Comparison of ENCODE assay signal across 9 mouse cellular contexts in the genomic region with DNA sequence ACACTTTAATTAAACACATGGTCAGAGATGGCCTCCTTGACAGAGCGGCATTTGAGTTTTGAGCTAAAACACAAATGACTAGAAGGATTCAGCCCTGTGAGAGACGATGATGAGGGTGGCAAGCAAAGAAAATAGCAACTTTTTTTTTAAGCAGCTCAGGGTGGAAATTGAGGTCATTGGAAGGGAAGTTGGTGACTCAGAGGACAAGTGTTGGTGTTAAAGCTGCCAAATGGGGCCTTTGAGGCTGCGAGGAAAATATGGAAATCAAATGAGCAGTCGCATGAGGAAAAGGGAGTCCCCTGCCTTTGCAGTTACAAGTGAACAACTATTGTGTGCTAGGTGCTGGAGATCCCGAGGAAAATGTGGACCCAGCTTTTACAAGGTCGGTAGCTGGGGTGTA.
DNase-seq lines count a peak whose midpoint lies in the region; ATAC-seq and TF ChIP-seq lines count a peak whose summit lies in the region.
"Had no signal": no experiment of that assay in that cellular context is flagged by ENCODE, and none has a peak within 500 bp of the region (broad histone marks: within the 10 kb centered on the region; RNA-seq: fewer than 3 reads in every experiment).

No protein-coding gene starts in this region.

- H3K27ac ChIP-seq in lung, embryonic 14.5 days (ENCODE audit: low read depth): peak overlapping the region; percentile 100; the same call in 1 of the 2 replicates
- peak overlapping the region; percentile 93; the same call in 1 of the 2 replicates for H3K27ac ChIP-seq in embryonic fibroblast, embryonic 13.5 days (ENCODE audit: insufficient read depth, low read length)
- peak overlapping the region; percentile 98 for H3K27ac ChIP-seq in hindbrain, embryonic 15.5 days (replicated peaks)
- H3K27ac ChIP-seq in neural tube, embryonic 14.5 days (ENCODE audit: low read depth, low read length): no peak overlapping the region
- no peak overlapping the region for H3K27ac ChIP-seq in thymus, adult 2 months (ENCODE audit: control insufficient read depth, insufficient read depth, low read length)

- no peak for TF ChIP-seq POLR2A in embryonic fibroblast, embryonic 13.5 days (IDR thresholded peaks at IDR 0.05; ENCODE audit: low read depth, low read length)
- TF ChIP-seq POLR2A in thymus, adult 2 months (IDR thresholded peaks at IDR 0.05; ENCODE audit: control insufficient read depth, extremely low read depth, insufficient read depth, low read length, poor library complexity): no peak

- H3K4me1 ChIP-seq in lung, embryonic 14.5 days (ENCODE audit: insufficient read depth): peaks cover 21% of the 10 kb centered on the region
- peaks cover 14% of the 10 kb centered on the region for H3K4me1 ChIP-seq in embryonic fibroblast, embryonic 13.5 days (ENCODE audit: control insufficient read depth, insufficient read depth, low read length)
- peaks cover 39% of the 10 kb centered on the region for H3K4me1 ChIP-seq in hindbrain, embryonic 15.5 days (replicated peaks)
- peaks cover 12% of the 10 kb centered on the region; the same call in 1 of the 2 replicates for H3K4me1 ChIP-seq in neural tube, embryonic 14.5 days (ENCODE audit: control insufficient read depth, insufficient read depth, low read length)
- no peaks in the 10 kb centered on the region for H3K4me1 ChIP-seq in thymus, adult 2 months (replicated peaks; ENCODE audit: control insufficient read depth, insufficient read depth, low read length)

- WGBS in lung, embryonic 14.5 days: 23% methylated on average over 6 of the region's 6 CpGs
- 33% methylated on average over 6 of the region's 6 CpGs for WGBS in hindbrain, embryonic 15.5 days
- 30% methylated on average over 6 of the region's 6 CpGs for WGBS in neural tube, embryonic 14.5 days
- WGBS in thymus, adult 2 months: 44% methylated on average over 6 of the region's 6 CpGs

- no peaks in the 10 kb centered on the region for H3K27me3 ChIP-seq in lung, embryonic 14.5 days (ENCODE audit: insufficient read depth, low read length)
- H3K27me3 ChIP-seq in hindbrain, embryonic 15.5 days: no peaks in the 10 kb centered on the region
- H3K27me3 ChIP-seq in neural tube, embryonic 14.5 days (ENCODE audit: control insufficient read depth, insufficient read depth, low read length): no peaks in the 10 kb centered on the region
- peaks cover 17% of the 10 kb centered on the region for H3K27me3 ChIP-seq in thymus, adult 2 months (ENCODE audit: control insufficient read depth, insufficient read depth, low read length)

- DNase-seq in lung, embryonic 14.5 days: peak; percentile 41
- DNase-seq in lung, postnatal 14 days: no peak
- DNase-seq in gastrocnemius, postnatal 36 days: no peak
- no peak for DNase-seq in thymus, adult 2 months

- intact Hi-C loops in gastrocnemius, postnatal 36 days (cut with DNase I): no loop called here

- no peak for TF ChIP-seq CTCF in lung, embryonic 14.5 days (IDR thresholded peaks at IDR 0.05; ENCODE audit: low read depth)
- no peak for TF ChIP-seq CTCF in embryonic fibroblast, embryonic 13.5 days (IDR thresholded peaks at IDR 0.05; ENCODE audit: borderline replicate concordance, insufficient read depth, low read length)
- no peak for TF ChIP-seq CTCF in thymus, adult 2 months (IDR thresholded peaks at IDR 0.05; ENCODE audit: borderline replicate concordance, control insufficient read depth, extremely low read depth, insufficient read depth, low read length, poor library complexity)

- H3K9ac ChIP-seq in lung, embryonic 14.5 days: peak overlapping the region; percentile 93
- no peak overlapping the region for H3K9ac ChIP-seq in hindbrain, embryonic 15.5 days
- no peak overlapping the region for H3K9ac ChIP-seq in neural tube, embryonic 14.5 days (replicated peaks; ENCODE audit: low read depth, low read length)

- H3K36me3 ChIP-seq in lung, embryonic 14.5 days (ENCODE audit: insufficient read depth): no peaks in the 10 kb centered on the region
- no peaks in the 10 kb centered on the region for H3K36me3 ChIP-seq in hindbrain, embryonic 15.5 days
- no peaks in the 10 kb centered on the region for H3K36me3 ChIP-seq in neural tube, embryonic 14.5 days (ENCODE audit: control insufficient read depth, insufficient read depth, low read length)
- no peaks in the 10 kb centered on the region for H3K36me3 ChIP-seq in thymus, adult 2 months (ENCODE audit: control insufficient read depth, insufficient read depth, low read length)

- no peaks in the 10 kb centered on the region for H3K9me3 ChIP-seq in lung, embryonic 14.5 days (ENCODE audit: low read depth, low read length)
- H3K9me3 ChIP-seq in hindbrain, embryonic 15.5 days: no peaks in the 10 kb centered on the region
- H3K9me3 ChIP-seq in neural tube, embryonic 14.5 days (ENCODE audit: control insufficient read depth, low read length): no peaks in the 10 kb centered on the region

- ATAC-seq in lung, embryonic 14.5 days (ENCODE audit: insufficient read depth): no peak
- no peak for ATAC-seq in hindbrain, embryonic 15.5 days (ENCODE audit: low FRiP score, low read depth)
- no peak for ATAC-seq in neural tube, embryonic 14.5 days (ENCODE audit: low read depth)
- ATAC-seq in erythroid progenitor cell, adult 5-6 weeks (replicated peaks; ENCODE audit: low FRiP score, poor library complexity, severe bottlenecking): no peak
- ATAC-seq: activated CD4-positive, CD25-positive, alpha-beta regulatory T cell, adult 4 months had no signal

- peak overlapping the region; percentile 77; the same call in 1 of the 2 replicates for H3K4me3 ChIP-seq in lung, embryonic 14.5 days (ENCODE audit: low read depth, low read length)
- 0 out of 2 replicates have a peak overlapping the region, but pooled peaks have one; percentile 65 for H3K4me3 ChIP-seq in embryonic fibroblast, embryonic 13.5 days (ENCODE audit: insufficient read depth, low read length)
- H3K4me3 ChIP-seq in hindbrain, embryonic 15.5 days: peak overlapping the region; percentile 64; the same call in 1 of the 2 replicates
- H3K4me3 ChIP-seq in neural tube, embryonic 14.5 days (ENCODE audit: low read depth, low read length): no peak overlapping the region
- H3K4me3 ChIP-seq in thymus, adult 2 months (ENCODE audit: control insufficient read depth, insufficient read depth, low read length): no peak overlapping the region

- H3K4me2 ChIP-seq in lung, embryonic 14.5 days: peak overlapping the region; percentile 75
- H3K4me2 ChIP-seq in hindbrain, embryonic 15.5 days: peak overlapping the region; percentile 87
- H3K4me2 ChIP-seq in neural tube, embryonic 14.5 days (ENCODE audit: low read depth, low read length): peak overlapping the region; percentile 96

Comparison
In these comparisons a context has a peak if more than half of its experiments do, and no peak if none do; other contexts are left out.
1. H3K27ac ChIP-seq: peak in lung, embryonic 14.5 days (single experiment), embryonic fibroblast, embryonic 13.5 days (single experiment) and hindbrain, embryonic 15.5 days (single experiment); none in neural tube, embryonic 14.5 days (single experiment) and thymus, adult 2 months (single experiment).
2. H3K4me3 ChIP-seq: peak in lung, embryonic 14.5 days (single experiment), embryonic fibroblast, embryonic 13.5 days (single experiment) and hindbrain, embryonic 15.5 days (single experiment); none in neural tube, embryonic 14.5 days (single experiment) and thymus, adult 2 months (single experiment).
3. Peak in every context shown above with its lines, with median percentiles within 50 percentile points of each other: H3K4me2 ChIP-seq.